Mouse (Mus musculus): ENCODE measurements around the gene Myo3b.

Myo3b gene

DNA sequence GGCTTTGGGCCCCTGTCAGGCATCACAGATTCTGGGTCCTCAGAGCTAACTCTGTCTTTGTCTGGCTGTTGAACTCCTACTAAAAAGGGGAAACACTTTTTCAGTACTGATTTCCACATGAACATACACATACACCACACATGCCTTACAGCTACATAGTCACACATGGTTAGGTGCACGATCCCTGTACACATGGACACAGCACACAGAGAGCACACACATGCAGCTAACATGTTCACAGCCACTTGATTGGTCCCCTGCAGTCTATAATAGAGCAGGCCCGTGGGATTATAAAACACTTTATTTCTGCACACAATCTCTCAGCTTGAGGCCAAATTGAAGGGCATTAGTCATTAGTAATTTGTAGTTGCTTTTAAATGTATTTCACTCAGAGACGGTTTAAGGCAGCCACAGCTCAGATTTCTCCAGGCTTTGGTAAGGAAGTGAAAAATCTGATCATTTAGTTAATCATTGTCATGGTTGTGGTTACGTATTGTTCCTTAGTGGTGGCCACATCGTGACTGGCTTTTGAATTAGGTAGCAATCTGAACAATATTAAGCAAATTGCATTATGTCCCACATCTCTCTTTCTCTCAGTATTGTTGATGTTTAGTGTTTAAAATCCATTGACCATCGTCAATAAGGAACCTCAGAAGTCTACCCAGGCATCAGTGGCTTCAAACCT lies 27.6 kb downstream of the Myo3b start:
- DNase-seq = no peak

DNA sequence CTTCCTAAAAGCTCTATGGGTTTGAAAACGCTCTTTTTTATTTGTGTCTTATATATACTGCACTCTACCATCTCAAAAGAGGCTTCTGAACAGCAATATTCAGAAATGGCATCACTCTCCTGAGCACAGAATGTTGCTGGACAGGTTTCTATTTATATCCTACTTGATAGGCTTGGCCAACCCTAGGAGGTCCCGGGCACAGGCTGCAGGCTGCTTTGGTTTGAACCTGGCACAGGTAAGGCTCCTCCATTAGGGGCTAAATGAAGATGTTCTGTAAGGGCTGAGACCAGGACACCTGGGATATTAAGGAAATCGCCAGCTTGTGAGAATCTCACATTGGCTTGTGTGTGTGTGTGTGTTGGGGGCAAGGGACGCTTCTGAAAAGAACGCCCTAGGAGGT lies 30.9 kb downstream of the Myo3b start:
- DNase-seq = no peak

DNA sequence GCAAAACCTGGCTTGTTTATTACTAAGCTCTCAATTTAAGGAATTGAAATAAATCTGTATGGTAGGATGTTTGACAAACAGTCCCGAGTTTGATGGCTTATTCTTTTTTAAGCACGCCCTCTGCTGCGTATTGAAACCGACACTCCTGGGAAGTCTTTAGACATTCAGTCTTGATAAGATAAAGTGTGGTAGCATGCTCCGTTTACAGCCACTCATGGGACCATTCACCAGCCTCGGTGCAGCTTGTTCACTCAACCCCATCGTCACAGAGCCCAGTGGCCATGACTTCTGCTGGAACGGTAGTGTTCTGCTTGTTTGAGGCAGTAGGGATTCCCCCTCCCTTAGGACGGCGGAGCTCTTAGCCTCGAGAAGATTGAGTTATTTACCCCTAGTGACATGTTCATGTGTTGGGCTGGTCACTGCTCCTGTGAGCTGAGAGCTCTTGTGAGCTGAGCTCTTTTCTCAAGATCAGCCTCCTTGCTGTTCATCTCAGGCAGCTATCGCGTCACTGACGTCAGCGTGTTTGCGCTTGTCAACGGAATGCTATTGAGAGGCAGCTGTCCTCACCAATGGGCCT lies 44.6 kb downstream of the Myo3b start:
- DNase-seq = no peak

GRCm38 (mm10) chr2:70091261-70091660 lies 52.3 kb downstream of the Myo3b start:
- DNase-seq = no peak

DNA sequence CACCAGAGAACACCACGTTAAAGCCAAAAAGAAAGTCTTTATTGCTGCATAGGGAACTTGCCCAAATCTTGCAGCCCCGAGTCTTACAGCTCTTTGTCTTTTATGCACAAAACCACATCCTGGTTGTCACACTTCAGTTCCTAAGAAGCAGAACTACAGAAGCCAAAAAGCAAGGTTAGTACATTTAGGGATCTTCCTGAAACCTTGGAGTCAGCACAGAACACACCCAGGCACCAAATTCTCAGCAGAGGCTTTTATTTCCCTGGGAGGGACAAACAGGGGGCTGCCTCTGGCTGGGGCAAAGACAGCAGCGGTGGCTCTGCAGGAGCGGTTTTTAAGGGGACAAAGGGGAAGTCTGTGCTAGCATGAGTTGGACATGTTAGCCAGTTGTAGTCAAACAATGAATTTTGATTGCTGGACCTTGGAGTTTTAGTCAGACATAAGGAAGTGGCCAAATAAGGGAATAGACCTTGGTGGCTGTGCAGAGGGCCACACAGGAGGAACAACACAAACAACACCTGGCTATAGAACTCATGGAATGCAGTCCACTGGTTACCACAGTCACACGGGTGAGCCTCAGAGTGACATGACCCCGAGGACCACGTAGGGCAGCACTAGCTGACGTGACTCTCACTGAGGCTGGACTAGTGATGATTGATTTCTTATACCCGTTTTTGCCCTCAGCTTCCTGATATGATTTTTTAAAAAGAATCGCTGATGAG lies 53.0 kb downstream of the Myo3b start:
- DNase-seq = no peak

DNA sequence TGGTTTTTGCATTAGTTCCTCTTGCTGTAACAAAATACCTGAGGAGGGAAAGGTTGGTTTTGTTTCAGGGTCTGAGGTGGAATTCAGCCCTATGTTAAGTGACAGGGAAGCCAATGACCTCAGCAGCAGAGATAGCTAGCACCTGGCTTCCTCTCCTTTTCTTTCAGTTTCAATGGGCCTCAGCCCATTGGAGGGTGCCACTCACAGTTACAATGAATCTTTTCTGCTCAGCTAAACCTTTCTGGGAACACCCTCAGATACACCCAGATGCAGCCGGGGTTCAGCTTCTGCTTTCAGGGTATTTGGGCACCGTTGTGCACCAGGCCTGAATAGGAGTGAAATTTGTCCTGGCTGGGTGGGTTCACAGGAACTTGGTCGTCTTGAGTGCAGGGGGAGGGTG lies 53.7 kb downstream of the Myo3b start:
- no peak for DNase-seq

- DNase-seq = no peak
Observed at GRCm38 (mm10) chr2:70094446-70094845, 55.5 kb downstream of the Myo3b start.

DNA sequence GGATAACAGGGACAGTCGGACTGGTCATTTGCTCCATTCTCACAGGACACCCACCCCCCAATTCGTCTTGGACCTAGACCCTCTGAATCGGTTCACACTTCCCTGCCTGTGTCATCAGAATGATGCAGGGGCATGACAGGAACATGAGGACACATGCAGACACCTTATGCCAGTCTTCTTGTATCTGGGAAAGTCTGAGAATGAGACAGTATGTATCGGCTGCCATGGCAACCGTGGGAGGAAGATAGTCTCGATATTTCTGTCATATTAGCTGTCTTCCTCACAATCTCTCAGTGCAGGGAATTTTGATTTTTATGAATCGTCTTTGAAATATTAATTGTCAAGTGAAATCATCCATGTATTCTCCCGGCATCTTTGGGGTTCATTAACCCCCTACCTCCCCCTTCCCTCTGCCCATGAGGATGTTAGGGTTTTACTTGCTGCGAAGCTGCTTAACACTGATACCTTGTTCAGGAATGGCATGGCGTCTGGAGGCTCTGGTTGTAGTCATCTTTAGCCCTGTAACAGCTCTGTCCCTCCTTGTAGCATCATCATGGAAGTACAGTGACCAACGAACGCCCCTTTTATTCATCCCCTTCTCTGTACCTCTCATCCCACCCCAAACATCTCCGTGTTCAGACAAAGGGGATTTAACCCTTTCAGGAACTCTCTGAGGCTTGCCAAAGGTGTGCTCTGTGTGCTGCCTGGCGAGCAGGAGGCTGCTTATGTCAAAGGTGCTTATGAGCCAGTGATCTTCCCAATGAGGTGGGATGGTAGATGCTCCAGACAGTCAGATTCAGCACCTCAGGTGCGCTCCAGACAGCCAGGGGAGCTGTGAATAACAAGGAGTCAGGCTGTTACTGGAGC lies 58.5 kb downstream of the Myo3b start:
- no peak for DNase-seq

GRCm38 (mm10) chr2:70099459-70099858 lies 60.5 kb downstream of the Myo3b start:
- no peak for DNase-seq

- DNase-seq = no peak
Observed at GRCm38 (mm10) chr2:70105286-70106030, 66.5 kb downstream of the Myo3b start.

DNA sequence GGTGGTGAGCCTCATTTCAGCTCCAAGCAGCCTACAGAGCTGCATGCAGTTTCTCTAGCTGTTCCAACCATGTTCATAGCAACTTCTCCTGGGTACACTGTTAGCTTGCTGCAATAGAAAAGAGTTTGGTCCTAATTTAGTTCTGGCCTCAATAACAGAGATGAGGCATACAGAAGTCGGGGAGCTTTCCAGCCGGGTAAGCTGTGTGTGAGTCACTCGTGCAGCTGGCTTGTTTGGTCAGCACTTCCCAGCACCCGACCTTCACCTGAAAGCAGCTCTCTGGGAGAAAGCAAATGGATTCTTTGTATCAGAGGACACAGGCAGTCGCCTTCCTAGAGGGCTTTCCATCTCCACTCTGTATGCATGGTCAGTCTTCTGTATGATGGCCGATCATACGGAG lies 70.1 kb downstream of the Myo3b start:
- DNase-seq = no peak

DNA sequence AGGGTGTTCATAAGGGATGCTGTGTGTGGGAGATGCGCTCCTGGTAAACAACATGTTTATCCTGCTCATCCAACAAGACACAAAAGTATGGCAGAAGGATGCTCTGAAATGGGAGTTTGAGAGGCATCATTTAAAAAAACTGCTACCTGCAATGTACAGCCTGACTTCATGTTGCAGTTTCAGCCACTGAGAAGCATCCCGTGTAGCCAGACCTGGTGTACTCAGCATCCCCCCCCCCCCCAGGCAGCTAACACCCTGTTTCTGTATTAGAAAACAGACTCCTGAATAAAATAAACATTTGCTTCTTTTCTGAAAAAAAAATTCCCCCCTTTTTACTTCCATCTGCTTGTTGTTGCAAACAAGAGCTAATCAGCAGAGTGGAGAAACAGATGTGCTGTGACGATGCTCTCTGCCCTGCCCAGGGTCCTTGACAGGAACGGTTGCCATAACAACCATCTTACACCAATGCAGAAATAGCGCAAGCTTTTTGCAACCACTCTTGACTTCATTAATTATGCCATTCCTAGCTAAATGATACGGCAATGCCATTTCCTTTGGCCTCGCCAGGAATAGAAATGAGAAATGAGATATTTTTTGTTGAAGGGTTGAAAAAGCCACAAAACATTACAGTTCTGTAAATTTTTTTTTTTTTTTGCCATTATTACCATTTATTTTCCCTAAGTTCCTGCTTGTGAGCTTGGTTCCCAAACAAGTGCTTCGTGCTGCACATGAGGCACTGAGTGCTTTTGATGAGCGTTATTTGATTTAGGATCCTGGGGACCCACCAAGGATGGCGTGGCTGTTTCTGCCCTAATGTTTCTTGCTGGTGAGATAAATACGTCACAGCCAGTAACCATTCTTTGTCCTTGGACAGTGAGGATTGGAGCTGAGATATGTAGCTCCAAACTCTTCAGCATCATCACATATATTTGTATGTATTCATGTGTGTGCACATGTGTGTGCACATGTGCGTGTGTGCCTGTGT lies 75.2 kb downstream of the Myo3b start:
- DNase-seq = no peak

DNA sequence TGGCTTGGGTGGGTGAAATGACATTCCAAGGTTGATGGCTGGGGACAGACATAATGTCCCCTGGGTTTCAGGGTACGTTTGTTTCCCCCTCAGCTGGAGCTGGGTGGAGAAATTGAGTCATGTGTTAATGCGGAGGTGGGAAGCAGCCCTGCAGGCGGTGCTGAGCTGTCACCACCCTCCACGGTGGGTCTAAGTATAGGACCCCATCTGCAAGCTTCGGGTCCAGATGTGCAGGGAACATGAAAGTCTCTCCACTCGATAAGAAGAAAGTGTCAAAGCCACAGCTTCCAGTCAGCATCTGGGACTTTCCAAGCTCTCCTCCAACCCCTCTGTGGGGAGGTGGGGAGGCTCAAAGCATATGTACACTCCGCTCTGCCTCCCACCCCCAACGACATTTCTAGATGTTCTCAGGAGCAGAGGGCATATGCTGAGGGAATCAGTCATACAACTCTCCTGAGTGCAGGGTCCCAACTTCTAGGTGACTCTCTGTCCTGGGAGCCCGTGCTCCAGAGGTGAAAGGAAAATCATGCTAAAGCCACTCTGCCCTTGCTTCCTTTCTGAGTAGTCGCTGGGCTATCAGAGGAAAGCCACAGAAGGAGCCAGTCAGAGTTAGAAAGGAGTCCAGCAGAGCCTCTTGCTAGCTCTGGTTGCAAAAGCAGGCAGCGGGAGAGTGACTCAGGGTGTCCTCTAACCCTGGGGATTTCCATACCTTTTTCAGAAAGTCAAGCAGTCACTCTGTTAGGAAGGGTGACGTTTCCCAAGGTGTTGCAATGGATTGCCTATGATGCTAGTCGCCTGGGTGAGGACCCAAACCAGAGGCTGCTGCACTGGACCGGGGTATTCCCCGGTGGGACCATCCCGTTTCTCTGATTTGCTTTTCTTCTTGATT lies 79.7 kb downstream of the Myo3b start:
- DNase-seq = no peak

DNA sequence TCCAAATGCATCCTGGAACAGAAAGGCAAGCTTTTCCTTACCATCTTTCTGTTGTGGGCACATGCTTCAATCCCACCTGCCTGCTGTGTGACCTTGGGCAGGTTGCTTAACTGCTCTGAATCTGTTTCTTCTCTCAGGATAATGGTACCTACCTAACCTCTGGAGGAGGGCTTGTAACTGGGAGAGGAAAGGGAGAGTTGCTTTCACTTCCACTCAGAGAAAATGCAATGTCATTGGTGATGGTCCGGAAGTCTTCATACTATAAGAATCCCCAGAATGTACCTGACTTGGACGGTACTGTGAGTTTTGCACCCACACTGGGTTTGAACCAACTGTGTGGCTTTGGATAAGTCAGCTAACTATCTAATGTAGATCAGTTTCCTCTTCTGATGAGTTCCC lies 80.3 kb downstream of the Myo3b start:
- DNase-seq = no peak

- no peak for DNase-seq
Observed at GRCm38 (mm10) chr2:70126330-70126729, 87.4 kb downstream of the Myo3b start.

DNA sequence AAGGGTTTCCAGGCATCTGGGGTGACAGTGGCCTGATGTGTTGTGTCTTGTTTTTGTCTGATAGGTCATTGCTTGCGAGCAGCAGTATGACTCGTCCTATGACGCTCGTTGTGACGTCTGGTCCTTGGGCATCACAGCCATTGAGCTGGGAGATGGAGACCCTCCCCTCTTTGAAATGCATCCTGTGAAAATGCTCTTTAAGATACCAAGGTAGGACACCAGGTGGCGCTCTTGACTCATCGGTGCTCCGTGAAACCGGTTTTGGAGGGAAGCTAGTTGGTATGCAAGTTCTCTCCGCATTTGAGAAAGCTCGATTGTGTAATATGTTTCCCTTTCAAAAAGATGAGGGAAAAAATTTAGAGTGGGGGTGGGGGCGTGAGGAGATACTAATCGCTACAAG lies 87.9 kb downstream of the Myo3b start:
- peak; percentile 55 for DNase-seq

DNA sequence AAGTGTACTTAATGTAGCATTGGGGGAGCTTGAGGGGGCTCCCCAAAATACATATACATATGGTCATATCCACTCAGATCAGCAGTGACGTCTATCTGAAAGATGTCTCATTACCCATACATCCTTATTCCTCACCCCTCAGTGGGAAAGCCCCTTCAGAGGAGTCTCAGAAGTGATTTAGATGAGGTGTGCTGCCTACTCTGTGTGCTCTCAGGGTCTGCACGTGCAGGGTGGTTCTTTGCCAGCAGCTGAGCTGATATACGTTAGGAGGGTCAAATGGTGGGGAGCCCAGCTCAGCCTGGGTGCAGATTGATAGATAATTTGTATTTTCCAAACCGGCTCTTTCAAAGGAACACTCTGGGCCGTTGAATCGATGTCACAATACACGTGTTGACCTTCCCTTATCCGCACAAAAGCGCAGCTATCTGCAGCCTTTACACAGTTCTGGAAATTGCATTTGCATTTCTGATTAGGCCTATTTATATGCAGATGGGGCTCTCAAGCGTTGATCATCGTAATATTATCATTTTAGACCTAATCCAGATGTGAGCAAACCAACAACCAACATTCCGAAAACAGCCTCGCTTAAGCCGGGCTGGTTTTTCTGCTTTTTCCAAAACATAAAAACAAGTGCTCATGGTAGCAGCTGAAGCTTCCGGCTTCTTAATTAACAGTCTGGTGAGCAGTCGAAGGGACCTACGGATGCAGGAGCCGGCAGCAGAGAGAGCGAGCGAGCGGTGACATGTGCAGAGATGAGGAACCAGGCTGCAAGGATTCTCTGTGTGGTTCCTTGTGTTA lies 88.6 kb downstream of the Myo3b start:
- no peak for DNase-seq

DNA sequence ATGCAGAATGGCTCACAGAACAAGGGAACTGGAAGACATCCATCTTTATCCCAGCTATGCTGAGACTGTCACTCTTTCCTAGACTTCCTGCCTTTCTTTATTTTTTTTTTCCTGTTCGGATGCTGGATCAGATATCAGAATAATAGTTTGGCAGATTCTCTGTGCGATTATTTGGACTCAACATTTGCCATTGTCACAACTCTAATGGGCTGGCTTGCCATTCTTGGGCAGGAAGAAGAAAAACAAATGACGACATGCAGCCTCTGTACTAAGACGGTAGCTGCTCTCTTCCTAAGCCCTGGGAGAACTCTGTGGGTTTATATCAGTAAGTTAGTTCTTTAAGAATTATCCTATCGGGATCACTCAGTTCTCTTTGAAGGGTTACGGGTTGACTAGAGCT lies 89.7 kb downstream of the Myo3b start:
- DNase-seq = no peak

GRCm38 (mm10) chr2:70129566-70129965 lies 90.6 kb downstream of the Myo3b start:
- DNase-seq = no peak

All from cerebellum, adult 8-10 months (tissue).